Mouse (Mus musculus) c-Kit-positive CD71-positive TER-119-positive erythroid progenitor cells, embryonic 14.5 days (primary cell): Measurements from ENCODE around the gene Col7a1.

Experiments used
- DNase-seq: peaks from one replicate; pipeline ENCODE4 v3.0.0-alpha.2; 2013; ENCODE audit warnings: low spot score

Gene Col7a1

DNA sequence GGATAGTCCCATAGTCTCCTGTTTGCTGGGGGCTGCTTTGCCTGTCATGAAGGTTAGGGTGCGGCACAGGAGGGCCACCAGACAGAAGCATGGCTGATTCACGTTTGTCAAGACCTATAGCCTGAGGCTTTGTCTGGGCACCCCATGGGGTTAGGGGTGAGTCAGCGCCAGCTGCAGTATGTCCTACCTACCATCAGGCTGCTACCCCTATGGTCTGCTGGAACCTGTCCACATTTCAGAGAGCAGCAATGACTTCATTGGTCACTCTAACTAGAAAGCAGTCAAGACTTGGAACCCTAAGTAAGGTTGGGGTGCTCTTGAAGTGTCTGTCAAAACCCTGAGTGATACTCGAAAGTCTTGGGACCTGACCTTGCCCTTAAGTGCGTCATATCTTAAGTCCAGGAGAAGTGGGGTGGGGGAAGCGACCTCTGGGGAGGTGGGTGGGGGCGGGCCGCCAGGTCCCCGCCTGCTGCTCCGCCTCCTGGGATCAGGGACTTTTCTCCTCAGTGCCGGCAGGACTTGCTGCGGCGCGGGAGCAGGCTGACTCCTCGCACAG is at the start of gene Col7a1:
Col7a1 (plus strand) TSS at position 506 of the 556 bp plus-strand sequence.
- DNase-seq: no peak

DNA sequence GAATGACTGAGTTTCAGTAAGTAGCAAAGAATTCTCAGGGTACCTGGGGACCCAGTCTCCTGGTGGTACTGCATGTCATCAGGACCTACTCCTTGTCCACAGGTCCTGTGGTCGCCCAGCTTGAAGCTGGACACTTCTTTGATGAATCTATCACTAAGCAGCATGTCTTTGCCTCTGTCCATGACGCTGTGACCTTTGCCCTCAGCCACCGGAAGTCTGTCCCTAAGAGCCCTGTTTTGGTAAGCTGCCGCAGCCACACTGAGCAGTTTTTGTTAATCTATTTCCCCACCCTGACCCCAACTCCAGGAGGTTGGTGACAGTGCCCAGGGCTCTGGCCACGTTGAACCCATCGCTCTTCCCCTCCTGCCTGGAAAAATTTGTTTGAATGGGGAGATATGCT is 41.1 kb upstream of the Col7a1 start:
- DNase-seq: no peak

DNA sequence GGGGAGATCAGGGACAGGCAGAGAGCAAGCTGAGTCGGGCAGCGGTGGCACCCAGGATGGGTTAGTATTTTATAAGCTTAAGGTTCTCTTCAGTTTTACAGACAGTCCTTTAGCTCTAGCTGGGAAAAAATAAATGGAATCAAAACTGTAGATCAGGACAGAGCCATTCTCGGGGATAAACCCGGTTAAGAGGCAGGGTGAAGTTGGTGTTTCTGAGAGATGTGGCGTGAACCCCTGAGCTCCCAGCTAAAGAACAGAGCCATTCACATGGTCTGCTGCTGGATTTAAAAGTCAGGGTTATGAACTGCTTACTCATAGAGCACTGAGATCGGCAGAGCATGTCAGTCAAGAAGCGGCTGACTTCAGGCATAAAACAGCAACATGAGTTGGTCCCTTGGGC is 40.2 kb upstream of the Col7a1 start:
- no peak for DNase-seq

DNA sequence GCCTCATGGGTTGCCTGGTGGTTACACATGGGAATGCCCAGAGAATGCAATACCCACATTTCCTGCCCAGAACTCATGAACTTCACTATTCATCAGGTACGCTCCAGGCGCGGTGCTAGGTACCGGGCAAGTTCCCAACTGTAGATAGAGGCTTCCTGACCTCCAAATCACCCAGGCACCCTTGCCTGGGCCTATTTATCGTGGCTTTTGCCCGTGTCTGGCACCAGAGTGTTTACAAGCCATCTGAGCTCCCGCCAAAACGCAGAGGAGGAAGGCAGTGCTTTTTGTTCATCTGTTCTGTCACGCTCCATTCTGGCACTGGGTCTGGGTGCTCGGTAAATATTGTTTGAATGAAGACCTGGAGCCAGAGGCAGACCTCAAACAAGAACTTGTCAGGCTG is 39.8 kb upstream of the Col7a1 start:
- DNase-seq: no peak

DNA sequence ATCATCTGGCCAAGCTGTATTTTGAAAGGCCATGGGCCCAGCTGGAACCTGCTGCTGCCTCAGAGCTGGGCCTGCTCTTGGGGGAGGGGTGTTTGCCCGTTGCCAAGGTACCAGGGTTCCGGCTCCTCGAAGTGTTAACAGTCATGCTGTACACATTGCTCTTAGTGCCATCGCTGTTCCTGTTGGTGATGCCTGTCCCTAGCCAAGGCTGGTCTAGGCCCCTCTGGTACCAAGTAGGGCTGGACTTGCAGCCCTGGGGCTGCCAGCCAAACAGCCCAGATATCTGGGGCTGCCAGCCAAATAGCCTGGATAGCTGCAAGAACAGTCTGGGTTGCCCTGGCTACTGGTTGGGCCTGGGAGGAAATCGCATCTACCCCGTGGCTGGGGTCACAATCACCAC is 38.9 kb upstream of the Col7a1 start, which contains the start of gene Tmem89:
Tmem89 (plus strand) TSS at position 129 of the 400 bp plus-strand sequence.
- DNase-seq: no peak

DNA sequence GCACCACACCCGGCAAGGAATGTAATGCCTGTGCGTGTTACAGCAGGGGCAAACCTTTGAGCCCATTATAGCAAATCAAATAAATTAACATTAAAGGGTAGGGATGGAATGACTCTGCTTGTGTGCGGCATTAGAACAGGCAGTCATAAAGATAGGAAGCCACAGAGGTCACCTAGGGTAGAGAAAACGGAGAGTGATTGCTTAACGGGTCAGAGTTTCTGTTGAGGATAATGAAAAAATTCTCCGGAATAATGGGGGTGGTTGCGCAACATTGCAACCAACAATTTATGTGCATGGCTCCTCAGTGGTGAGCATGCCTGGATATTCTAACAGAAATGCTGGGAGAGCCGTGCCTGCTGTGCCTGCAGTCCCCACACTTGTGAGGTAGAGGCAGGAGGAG is 27.5 kb upstream of the Col7a1 start:
- no peak for DNase-seq

DNA sequence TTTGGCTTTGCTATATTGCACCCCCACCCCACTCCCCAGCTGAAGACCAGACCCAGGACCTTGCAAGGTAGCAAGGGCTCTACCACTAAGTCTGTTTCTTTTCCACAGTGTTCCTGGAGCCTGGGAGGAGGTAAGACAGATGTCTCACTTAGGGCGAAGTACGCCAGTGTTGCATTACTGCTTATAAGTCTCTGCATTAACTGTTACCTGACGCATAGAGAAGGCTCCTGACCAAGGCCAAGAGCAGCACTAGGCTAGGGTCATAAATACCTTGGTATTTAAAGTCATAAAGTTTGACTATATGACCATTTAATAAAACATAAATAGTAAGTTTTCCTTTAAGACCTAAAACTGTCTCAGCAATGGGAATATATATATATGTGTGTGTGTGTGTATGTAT is 25.0 kb upstream of the Col7a1 start:
- DNase-seq: no peak

DNA sequence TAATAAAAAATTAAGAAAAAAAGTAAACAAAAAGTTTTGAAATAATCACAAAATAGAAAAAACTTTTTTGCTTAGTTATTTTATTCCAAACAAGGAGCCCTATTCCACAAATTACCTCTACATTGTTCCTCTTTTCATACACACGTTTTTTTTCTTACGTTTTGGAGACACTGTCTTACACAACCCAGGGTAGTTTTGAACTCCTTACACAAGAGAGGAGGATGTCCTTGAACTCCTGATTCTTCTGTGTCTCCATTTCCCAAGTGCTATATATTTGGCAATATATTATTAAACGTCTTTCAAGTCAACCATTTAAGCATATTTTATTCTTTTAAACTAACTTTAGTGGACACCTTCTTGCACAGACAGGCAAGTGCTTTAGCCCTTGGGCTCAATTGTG is 17.4 kb upstream of the Col7a1 start:
- no peak for DNase-seq

DNA sequence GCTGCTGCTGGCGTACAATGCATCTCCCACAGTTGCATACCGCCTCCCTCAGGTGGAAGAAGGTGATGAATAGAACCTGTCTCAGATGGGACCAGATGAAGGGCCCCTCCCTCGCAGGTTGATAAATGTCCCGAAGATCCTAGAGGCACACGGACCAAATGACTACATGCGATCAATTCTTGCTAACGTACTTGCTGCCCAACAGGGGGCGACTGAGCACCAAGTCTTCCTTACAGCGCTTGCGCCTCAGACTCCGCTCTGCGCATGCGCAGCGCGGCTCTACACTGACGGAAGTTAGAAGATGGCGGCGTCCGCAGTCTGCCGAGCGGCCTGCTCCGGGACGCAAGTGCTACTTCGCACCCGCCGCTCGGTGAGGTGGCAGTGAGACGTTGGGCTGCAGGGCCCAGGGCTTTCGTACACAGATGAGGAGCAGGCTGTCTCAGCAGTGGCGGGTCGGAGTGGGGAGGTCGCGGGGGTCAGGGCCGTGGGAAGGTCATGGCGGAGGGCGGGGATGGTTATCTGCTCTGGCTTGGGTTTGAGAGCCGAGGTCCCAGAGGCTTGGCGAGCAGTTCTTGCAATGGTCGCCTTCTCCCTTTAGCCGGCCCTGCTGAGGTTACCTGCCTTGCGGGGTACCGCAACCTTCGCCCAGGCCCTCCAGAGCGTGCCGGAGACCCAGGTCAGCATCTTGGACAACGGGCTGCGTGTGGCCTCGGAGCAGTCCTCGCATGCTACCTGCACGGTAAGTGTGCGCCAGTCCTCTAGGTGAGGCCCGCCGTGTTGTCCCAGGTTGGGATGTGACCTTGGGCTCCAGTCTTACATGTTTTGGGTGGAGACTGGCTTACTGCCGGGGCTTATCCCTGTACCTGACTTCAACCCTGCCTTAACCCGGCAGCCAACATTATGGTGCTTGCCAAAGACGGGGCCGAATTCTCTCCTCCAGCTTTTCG is 16.7 kb upstream of the Col7a1 start, which contains the start of gene Uqcrc1:
Uqcrc1 (plus strand) TSS at position 216 of the 947 bp plus-strand sequence.
- peak; percentile 99 for DNase-seq

DNA sequence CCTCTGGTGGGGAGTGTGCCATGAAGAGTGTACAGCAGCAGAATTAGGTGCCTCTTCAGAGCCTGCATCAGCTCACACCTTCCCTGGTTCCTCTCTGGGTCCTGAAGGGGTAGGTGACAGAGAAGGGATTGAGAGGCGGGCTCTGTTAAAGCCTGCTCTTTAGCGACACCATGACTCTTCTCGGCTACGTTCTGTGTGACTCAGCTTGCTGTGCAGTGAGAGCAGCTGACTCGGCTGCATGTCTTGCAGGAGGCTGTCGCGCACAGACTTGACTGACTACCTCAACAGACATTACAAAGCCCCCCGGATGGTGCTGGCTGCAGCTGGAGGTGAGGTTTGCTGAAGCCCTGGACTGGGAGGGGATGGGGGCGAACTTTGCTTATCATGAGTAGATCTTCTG is 8.3 kb upstream of the Col7a1 start:
- no peak for DNase-seq

DNA sequence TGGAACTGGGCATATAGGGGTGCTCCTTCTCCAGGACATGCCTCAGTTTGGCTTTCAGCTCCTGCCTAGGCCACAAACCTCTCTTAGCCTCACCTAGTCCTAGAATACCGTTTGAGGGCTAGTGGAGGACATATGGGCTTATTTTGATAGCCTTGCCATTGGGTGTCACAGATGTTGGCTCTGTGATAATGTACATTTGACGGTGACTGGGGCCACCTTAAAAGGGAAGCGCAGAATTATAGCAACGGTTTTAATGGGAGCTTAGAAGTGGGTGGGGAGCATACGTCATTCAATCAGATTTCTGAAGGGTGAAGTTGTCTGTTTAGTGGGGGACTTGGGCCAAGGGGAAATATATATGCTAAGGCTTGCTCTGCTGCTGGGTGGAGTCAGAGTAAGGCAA is 7.8 kb upstream of the Col7a1 start:
- DNase-seq: peak; percentile 14

DNA sequence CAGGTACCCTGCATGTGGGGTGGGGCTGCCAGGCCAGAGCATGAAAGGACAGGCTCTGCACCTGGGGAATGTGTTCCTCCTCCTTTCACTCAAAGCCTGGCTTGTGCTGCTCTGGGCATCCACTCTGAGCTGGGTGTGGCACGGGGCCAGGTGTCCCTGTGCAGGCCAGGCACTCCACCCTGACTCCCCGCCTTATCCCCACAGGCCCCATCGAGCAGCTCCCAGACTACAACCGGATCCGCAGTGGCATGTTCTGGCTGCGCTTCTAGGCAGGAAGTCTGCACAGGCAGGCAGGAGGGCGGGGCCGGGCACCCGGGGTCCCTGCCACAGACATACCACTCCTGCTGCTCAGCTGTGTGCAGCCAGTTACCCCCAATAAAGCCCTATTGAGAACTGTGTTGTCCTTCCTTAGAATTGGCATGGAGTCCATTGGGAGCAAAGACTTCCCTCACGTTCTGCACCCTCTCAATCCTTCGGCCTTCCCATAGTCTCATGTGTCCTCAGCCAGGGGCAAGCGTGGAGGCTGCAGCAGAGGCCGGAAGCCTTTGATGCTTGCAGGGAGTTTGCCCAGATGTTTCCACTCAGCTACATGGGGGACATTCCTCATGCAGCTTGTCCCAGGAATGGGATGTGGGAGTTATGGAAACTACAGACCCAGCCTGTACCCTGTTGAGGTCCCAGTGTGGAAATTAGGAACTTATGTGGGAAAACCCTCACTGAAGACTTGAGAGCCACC is 4.0 kb upstream of the Col7a1 start:
- DNase-seq: no peak

DNA sequence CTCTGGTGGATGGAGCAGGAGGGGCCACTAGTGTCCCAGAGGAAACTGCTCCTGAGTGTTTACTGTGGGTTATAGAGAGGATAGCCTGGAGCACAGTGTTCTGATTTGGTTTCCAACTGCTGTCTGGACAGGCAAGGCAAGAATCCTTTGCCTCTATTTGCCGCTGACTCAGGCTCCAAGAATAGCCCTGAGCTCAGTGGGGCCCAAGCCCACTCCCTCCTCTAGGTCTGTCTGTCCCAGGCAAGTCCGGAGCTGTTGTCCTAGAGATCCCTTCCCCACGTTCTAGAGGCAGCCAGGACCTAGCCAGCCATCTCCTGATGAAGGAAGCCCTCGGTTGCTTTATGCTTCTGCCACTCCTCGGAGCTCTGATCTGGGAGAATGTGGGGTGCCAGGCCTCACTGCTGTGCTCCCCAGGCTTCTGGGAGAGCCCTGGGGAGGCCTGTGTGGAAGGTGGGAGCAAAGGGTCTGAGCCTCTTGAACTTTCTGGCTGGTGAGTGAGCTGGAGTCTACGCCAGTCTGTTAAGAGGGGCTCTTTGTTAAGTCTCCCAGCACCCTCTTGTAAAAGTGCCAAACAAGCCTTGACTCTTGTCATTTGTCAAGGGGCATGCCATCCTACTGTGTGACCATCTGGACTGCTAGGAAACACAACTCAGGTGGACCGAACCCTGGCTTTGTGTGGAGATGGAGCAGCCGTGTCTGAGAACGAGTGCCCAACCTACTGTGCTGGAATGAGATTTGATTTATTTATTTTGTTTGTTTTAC is 3.2 kb upstream of the Col7a1 start:
- no peak for DNase-seq

DNA sequence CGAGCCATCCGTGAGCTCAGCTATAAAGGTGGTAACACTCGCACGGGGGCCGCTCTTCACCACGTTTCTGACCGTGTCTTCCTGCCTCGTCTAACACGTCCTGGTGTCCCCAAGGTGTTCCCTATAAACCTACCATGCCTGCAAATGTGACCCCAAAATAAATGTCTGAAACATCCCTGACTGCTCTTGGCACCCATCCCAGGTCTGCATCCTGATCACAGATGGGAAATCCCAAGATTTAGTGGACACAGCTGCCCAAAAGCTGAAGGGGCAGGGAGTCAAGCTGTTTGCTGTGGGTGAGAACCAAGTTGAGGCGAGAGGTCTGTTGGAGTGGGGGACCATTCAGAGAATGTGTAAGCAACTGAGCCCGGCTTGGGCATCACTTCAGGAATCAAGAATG is 1.9 kb downstream of the Col7a1 start:
- DNase-seq: no peak

DNA sequence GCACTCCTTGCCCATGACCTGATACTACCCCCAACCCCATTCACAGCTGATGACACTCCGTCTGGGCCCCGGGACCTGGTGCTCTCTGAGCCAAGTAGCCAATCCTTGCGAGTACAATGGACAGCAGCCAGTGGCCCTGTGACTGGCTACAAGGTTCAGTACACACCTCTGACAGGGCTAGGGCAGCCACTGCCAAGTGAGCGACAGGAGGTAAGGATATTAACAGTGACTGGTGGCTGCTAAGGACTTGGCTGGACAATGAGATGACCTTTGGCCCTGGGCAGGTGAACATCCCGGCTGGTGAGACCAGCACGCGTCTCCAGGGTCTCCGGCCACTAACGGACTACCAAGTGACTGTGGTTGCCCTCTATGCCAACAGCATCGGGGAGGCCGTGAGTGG is 2.5 kb downstream of the Col7a1 start:
- DNase-seq: no peak

DNA sequence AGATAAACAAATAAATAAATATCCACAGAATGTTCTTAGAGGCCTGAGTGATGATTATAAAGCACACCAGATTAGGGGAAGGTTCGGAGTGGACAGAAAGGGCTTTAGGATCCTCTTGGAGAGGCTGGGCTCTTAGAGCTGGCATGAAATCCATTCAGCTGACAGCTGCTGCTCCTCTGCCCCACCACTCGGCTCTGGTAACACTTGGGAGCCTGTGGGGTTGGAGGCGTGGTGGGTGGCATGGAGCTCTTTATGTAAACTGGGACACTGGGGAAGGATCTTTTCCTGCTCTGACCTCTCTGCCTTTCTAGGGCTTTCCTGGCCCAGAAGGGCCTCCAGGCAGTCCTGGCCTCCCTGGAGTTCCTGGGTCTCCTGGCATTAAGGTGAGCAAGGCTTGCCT is 10.2 kb downstream of the Col7a1 start:
- no peak for DNase-seq

DNA sequence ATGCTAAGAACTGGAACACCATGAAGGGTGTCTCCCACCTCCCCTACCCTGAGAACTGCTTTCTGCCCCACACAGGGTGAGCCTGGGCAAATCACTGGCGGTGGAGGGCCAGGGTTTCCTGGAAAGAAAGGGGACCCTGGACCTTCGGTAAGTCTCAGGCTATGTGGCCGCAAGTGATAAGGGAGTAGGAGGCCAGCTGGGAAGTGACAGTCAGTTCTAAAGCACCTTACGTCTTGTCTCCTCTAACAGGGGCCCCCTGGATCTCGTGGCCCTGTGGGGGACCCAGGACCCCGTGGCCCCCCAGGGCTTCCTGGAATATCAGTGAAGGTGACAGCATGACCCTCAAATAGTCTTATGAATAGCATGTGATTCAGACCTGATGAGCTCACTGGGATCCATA is 11.0 kb downstream of the Col7a1 start:
- DNase-seq: no peak

DNA sequence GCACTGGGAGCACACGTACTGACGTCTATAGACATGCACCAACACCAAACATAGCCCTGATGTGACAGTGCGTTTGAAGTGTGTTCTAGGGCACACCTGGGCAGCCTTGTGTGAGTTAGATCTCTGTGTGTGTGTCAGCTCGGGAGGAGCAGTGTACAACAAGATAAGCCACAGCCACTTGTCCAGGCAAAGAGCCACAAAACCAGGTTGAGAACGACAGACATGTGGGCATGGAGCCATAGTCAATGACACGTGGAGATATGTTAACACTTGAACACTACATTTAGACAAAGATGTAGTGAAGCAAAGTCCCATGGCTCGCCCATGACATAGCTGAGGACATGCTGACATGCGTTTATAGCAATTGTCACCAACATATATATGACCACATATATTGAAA is 17.2 kb downstream of the Col7a1 start:
- DNase-seq: no peak

DNA sequence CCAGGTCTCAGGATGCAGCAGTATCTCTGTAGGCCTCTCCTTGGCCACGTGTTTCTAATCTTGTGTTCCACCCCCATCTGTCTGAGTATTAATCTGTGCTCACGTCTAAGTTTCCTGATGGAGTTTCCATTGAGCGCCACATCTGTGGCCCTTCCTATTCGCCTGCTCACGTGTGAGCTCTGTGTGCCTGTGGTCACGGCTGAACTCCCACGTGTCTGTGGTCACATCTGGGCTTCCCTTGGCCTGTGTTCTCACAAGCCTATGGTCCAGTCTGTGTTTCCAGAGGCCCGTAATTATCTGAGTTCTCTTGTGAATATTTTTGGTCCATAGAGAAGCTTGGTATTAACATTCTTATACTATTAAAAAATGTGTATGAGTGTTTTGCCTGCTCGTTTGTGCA is 23.1 kb downstream of the Col7a1 start:
- no peak for DNase-seq

DNA sequence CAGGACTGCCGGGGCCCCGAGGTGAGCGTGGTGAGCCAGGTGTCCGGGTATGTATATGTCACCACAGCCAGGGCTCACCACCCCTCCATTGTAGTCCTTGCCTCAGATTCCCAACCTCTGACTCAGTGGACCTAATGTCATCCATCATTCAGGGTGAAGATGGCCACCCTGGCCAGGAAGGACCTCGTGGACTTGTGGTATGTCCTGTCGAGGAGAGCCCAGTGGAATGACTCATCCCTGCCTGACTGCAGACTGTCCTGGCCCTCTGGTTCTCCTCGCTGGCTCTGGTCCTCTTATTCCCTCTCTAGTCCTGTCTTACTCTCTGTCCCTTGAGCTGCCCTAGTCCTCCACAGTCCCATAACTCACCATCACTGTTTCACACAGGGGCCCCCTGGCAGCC is 24.6 kb downstream of the Col7a1 start:
- no peak for DNase-seq

DNA sequence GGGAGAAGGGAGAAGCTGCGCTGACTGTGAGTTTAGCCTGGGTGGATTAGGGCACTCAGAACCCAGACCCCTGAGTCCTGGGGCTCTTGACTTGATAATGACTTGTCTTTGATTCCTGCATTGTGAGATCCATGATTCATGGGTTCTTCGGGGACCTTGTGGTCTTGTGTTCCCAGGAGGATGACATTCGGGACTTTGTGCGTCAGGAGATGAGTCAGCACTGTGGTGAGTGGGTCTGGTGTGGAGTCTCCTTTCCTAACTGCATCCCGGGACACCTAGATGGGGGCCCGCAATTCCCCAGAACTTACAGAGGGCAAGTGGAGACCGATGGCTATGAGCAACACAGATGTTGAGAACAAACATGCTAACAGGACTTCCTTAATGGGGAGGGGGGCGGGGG is 29.1 kb downstream of the Col7a1 start:
- DNase-seq: no peak

DNA sequence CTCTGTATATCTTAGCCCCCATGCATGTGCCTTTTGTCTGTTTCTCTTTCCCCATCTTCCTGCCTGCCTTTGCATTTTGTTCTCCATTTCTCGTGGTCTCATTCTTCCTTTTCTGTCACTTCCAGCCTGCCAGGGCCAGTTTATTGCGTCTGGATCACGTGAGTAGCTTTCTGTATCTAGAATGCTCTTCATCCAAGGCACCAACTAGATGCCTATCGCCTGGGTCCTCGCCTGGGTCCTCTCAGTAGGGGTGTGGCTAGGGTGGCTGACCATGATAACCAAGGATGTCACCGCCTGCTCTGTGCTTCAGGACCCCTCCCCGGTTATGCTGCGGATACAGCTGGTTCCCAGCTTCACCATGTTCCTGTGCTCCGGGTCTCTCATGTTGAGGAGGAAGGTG is 29.8 kb downstream of the Col7a1 start:
- peak; percentile 40 for DNase-seq
